Mouse (Mus musculus) inflammation-experienced regulatory T-cells, adult 6 months (primary cell): ENCODE measurements around the gene Ppfibp1. TPM values are rescaled to one million over a fixed set of nuclear protein-coding genes. Genes with fewer than 3 reads are reported as not detected.

Experiments used
- ATAC-seq: one replicate; pipeline ENCODE4 v1.8.0; 2017
- polyA plus RNA-seq, 3 experiments: library from polyadenylated mRNA; unstranded; fragments of 100-300 nt; shearing (Covaris generic); gene quantifications; one replicate each; pipeline ENCODE4 v1.2.1; 2017

Ppfibp1 gene
- polyA plus RNA-seq, 3 experiments from 2014 or later, result 7.7 to 14.1 (median 8.8) TPM

DNA sequence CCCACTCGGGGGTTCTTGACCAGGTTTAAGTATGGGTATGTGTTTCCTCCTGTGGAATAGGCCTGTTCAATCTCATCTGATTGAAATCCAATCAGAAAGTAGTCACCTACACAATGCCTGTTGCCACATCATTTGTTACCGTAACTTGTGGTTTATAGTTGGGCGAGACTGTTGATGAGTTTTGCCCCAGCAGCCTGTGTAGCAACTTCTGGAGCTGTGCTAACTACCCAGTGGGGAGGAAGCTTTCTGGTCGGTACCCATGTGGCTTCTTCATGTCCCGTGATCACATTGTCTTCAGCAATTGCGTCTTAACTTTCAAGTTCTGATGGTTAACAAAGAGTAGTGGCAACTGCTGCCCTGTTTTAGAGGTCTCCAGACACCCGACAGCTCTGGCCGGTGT lies 163.4 kb downstream of the Ppfibp1 start:
- no peak for ATAC-seq

DNA sequence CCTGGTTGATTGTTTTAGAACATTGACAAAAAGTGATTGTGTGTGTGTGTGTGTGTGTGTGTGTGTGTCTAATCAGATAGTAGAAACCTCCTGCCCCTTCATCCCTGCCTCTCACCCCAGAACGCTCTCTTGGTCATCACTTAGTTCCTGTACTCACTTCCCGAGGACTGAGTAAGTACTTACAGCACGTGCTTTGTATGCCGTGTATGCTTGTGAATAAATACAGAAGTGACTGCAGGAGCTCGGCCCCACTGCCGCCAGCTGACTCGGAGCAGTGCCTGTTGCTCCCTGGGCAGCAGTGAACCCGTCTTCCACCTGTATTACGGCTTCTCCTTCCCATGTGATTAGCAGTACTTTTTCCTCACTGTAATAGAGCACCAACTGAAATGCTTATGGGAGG lies 164.2 kb downstream of the Ppfibp1 start:
- ATAC-seq, result no peak

- no peak for ATAC-seq
Measured at GRCm38 (mm10) chr6:147053785-147054646, 165.7 kb downstream of the Ppfibp1 start.

- no peak for ATAC-seq
Measured at GRCm38 (mm10) chr6:147055374-147055977, 167.2 kb downstream of the Ppfibp1 start.

GRCm38 (mm10) chr6:147059326-147059725 lies 171.0 kb downstream of the Ppfibp1 start:
- no peak for ATAC-seq

GRCm38 (mm10) chr6:147061630-147062029 lies 173.3 kb downstream of the Ppfibp1 start:
- ATAC-seq, result no peak

DNA sequence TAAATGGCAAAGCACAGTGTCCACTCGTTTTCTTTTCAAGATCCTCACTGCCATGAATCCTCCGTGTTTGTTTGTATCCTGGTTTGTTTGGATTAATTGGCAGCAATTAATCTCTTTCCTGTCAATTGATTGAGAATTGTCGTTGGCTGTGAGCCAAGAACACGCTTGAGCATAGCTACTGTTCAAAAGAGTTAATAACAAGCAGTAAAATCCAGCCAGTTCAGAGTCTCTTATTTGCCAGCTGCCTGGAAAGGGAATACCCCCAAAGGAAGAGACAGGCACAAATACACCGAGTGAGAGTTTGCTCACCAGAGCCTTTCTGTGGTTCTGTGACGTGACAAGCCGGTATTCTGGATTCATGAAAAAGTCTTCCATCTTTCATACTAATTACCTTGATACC lies 173.7 kb downstream of the Ppfibp1 start:
- ATAC-seq, result no peak

DNA sequence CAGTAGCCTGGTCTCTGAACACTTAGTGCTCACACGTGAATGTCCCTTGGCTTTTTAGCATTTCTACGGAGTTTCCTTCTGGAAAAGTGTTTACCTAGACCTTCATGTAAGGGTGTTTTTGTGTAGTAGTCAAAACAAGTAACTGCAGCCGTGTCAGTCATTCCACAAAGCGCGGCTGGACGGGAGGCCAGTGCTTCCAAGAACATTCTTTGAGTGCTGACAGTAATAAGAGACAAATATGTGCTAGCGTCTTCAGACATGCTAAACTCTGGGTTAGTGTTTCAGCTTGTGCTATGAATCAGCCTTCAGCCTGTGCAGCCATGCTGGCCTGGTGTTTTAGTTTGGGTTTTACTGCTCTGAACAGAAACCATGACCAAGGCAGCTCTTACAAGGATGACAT lies 174.4 kb downstream of the Ppfibp1 start:
- no peak for ATAC-seq

DNA sequence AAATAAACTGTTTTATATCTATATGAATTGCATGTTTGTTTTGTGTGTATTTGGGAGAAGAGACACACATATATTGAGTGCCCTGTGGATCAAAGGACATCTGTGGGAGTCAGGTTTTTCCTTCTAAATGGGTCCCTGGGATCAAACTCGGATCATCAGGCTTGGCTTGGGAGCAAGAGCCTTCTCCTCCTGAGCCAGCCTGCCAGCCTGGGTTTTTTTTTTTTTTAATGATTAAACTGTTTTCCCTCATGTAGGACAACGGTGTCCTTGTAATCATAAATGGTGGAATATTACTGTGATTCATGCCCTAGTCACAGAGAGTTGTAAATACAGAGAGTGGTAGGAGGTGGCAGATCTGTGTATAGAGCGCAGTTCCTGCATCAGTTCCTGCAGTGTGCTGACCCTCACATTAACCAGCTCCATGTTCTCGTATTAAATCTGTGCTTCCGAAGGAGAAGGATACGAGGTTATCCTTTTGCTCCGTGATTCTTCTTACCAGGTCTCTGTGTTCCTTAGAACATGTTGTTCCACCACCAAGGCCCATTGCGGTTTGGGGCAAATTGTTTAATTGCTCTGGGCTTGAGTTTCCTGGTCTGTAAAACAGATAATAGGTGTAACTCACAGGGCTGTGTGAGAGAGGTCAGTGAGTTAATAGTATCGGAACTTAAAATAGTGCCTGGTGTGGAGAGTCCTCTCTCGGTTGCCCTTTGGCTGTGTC lies 176.1 kb downstream of the Ppfibp1 start:
- no peak for ATAC-seq

DNA sequence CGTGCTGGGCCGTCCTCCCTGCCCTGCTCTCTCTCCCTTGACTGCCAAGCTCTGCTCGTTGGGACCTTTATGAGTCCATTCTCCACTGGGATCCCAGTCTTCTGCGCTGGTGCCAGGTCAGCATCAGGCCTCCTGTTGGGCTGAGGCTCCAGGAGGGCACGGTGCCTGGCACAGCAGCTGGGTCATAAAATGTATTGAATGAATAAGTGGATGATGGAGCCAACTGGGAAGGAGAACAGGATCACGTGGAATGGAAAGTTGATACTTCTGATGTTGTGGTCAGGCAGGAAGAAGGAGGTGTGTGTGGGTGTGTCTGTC lies 176.6 kb downstream of the Ppfibp1 start:
- no peak for ATAC-seq

GRCm38 (mm10) chr6:147075808-147076387 lies 187.6 kb downstream of the Ppfibp1 start:
- ATAC-seq, result no peak

DNA sequence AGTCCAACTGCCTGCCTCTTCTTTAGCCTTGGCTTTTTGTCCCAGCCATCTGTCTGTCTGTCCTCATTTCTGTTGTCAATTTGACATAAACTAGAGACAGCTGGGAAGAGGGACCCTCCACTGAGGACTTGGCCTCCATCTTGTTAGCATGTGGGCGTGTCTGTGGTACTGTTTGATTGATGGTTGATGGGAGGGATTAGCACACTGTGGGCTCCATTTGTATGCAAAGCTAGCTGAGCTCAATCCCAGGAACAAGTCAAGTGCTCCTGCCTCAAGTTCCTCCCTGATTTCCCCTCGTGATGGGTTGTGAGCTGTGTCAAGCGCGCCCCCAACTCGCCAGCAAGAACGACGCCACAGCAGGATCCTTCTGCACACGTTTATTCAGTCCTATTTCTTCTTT lies 188.6 kb downstream of the Ppfibp1 start:
- ATAC-seq, result no peak

- ATAC-seq, result no peak
Measured at GRCm38 (mm10) chr6:147079919-147080318, 191.6 kb downstream of the Ppfibp1 start.

Other genes starting within 250 kb of the Ppfibp1 start
- gene Med21, start 245.9 kb upstream of the Ppfibp1 start, polyA plus RNA-seq, result 10 to 100 TPM; 58.0 to 64.2 (median 58.9) TPM
- 1 to 10 TPM; 2.0 to 3.6 (median 3.0) TPM for gene Tm7sf3, start 245.7 kb upstream of the Ppfibp1 start, polyA plus RNA-seq
- gene Stk38l, start 163.5 kb upstream of the Ppfibp1 start, polyA plus RNA-seq, result 10 to 100 TPM; 10.7 to 32.2 (median 22.0) TPM
- gene Arntl2, start 92.4 kb upstream of the Ppfibp1 start, polyA plus RNA-seq, result 1 to 10 TPM; 4.0 to 8.0 (median 7.9) TPM
- not detected for gene Smco2, start 38.4 kb upstream of the Ppfibp1 start, polyA plus RNA-seq
- under 1 TPM in 1 of 3 experiments, not detected in 2; 0.40 TPM for gene 1700034J05Rik, start 65.9 kb downstream of the Ppfibp1 start, polyA plus RNA-seq
- under 1 TPM; 0.29 to 0.67 (median 0.34) TPM for gene Rep15, start 144.1 kb downstream of the Ppfibp1 start, polyA plus RNA-seq
- 10 to 100 TPM; 80.2 to 97.5 (median 83.9) TPM for gene Mrps35, start 154.3 kb downstream of the Ppfibp1 start, polyA plus RNA-seq
- under 1 TPM in 2 of 3 experiments, not detected in 1; 0.33 to 0.40 TPM for gene Mansc4, start 198.5 kb downstream of the Ppfibp1 start, polyA plus RNA-seq
- 10 to 100 TPM; 10.5 to 22.9 (median 19.7) TPM for gene Klhl42, start 202.9 kb downstream of the Ppfibp1 start, polyA plus RNA-seq